Mouse (Mus musculus) liver, embryonic 16.5 days (tissue): Measurements from ENCODE around the gene Atp1a3. TPM values are rescaled to one million over a fixed set of nuclear protein-coding genes. Genes with fewer than 3 reads are reported as not detected.

Source experiments
- ATAC-seq: fragments of 200-750 bp; cut with Nextera tagmentation; 2 replicates; pipeline ENCODE4 v1.8.0; 2017; ENCODE audit warnings: low read depth, mild to moderate bottlenecking, moderate number of reproducible peaks, moderate library complexity
- H3K27ac ChIP-seq: fragments of 300-500 bp; sonication (generic); 2 replicates; pipeline ENCODE4 v1.5.1; 2014; ENCODE audit warnings: mild to moderate bottlenecking, low read length
- H3K27me3 ChIP-seq: fragments of 300-500 bp; sonication (generic); 2 replicates; pipeline ENCODE4 v1.6.1; 2014; ENCODE audit warnings: low read depth, low read length, mixed read lengths; ENCODE audit not compliant: control insufficient read depth, insufficient read depth
- H3K36me3 ChIP-seq: fragments of 300-500 bp; sonication (generic); 2 replicates; pipeline ENCODE4 v1.6.1; 2014; ENCODE audit warnings: mild to moderate bottlenecking; ENCODE audit not compliant: control insufficient read depth, insufficient read depth
- H3K4me1 ChIP-seq: fragments of 300-500 bp; sonication (generic); 2 replicates; pipeline ENCODE4 v1.6.1; 2014; ENCODE audit warnings: low read depth, low read length, mixed read lengths; ENCODE audit not compliant: control insufficient read depth
- H3K4me2 ChIP-seq: fragments of 300-500 bp; sonication (generic); 2 replicates; pipeline ENCODE4 v1.6.1; 2014; ENCODE audit warnings: low read depth, low read length, mixed read lengths
- H3K4me3 ChIP-seq: fragments of 300-500 bp; sonication (generic); 2 replicates; pipeline ENCODE4 v1.5.1; 2014; ENCODE audit warnings: low read depth, mild to moderate bottlenecking, low read length
- H3K9ac ChIP-seq: fragments of 300-500 bp; sonication (generic); 2 replicates; pipeline ENCODE4 v1.6.1; 2014; ENCODE audit warnings: low read depth, low read length
- H3K9me3 ChIP-seq: fragments of 300-500 bp; sonication (generic); replicated peaks from 2 replicates; pipeline ENCODE4 v1.6.1; 2016; ENCODE audit warnings: low read length; ENCODE audit not compliant: control insufficient read depth
- WGBS: fragments of 180-500 bp; shearing (Covaris S2); extraction: QIAGEN DNeasy Blood & Tissue Kit; methylation state at CpG from one replicate; pipeline ENCODE4 v1.1.7; 2014; ENCODE audit not compliant: insufficient replicate concordance; 5-methylcytosine and 5-hydroxymethylcytosine counted together
- polyA plus RNA-seq: library from polyadenylated mRNA; unstranded; fragments of >200 nt; fragmentation: Nextera tagmentation; extraction: Ambion mirVana; gene quantifications from 2 replicates; pipeline ENCODE4 v1.2.1, GENCODE M21; 2015

Gene Atp1a3
- polyA plus RNA-seq, 1 experiment from 2014 or later: 1.1 TPM

GRCm38 (mm10) chr7:24987941-24988340 lies 17.8 kb downstream of the Atp1a3 start:
- WGBS: 48% methylated on average over 14 of the region's 14 CpGs
- H3K36me3 ChIP-seq: no peaks in the 10 kb centered on the region

DNA sequence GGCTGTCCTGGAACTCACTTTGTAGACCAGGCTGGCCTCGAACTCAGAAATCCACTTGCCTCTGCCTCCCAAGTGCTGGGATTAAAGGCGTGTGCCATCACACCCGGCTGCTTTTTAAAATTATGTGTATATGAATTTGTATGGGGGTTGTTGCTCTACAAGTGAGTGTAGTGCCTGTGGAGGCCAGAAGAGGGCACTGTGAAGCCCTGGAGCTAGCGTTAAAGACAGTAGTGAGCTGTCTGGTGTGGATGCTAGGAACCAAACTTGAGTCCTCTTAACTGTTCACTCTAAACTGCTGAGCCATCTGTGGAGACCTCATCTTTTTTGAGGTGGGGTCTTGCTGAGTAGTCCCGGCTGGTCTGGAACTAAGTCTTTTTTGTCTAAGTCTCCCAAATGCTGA lies 20.0 kb downstream of the Atp1a3 start:
- no peak overlapping the region for H3K4me2 ChIP-seq
- no peaks in the 10 kb centered on the region for H3K9me3 ChIP-seq
- ATAC-seq: no peak
- no peak overlapping the region for H3K27ac ChIP-seq
- no peak overlapping the region for H3K9ac ChIP-seq
- H3K4me1 ChIP-seq: no peaks in the 10 kb centered on the region
- no peak overlapping the region for H3K4me3 ChIP-seq
- no peaks in the 10 kb centered on the region for H3K27me3 ChIP-seq
- no peaks in the 10 kb centered on the region for H3K36me3 ChIP-seq
- 48% methylated on average over 5 of the region's 5 CpGs for WGBS

More at GRCm38 (mm10) chr7:24987941-24988340, 17.8 kb downstream of the Atp1a3 start:
- no peak for ATAC-seq
- Histone ChIP-seq H3K27me3 (no peaks in the 10 kb centered on the region), H3K27ac (no peak overlapping the region), H3K4me3 (no peak overlapping the region), H3K9me3 (no peaks in the 10 kb centered on the region), H3K9ac (no peak overlapping the region), H3K4me1 (no peaks in the 10 kb centered on the region), H3K4me2 (no peak overlapping the region)

- Histone ChIP-seq H3K27ac (no peak overlapping the region), H3K9me3 (no peaks in the 10 kb centered on the region), H3K9ac (no peak overlapping the region), H3K4me1 (no peaks in the 10 kb centered on the region), H3K4me2 (no peak overlapping the region), H3K36me3 (no peaks in the 10 kb centered on the region), H3K4me3 (no peak overlapping the region), H3K27me3 (no peaks in the 10 kb centered on the region)
- ATAC-seq: no peak
- 66% methylated on average over 2 of the region's 2 CpGs for WGBS
These were observed 21.5 kb downstream of the Atp1a3 start for GRCm38 (mm10) chr7:24984307-24984706.

GRCm38 (mm10) chr7:24983396-24983795 lies 22.4 kb downstream of the Atp1a3 start:
- Histone ChIP-seq H3K27ac (no peak overlapping the region), H3K36me3 (no peaks in the 10 kb centered on the region), H3K27me3 (no peaks in the 10 kb centered on the region), H3K9me3 (no peaks in the 10 kb centered on the region), H3K4me2 (no peak overlapping the region), H3K4me1 (no peaks in the 10 kb centered on the region), H3K4me3 (no peak overlapping the region), H3K9ac (no peak overlapping the region)
- 64% methylated on average over 5 of the region's 5 CpGs for WGBS
- no peak for ATAC-seq

DNA sequence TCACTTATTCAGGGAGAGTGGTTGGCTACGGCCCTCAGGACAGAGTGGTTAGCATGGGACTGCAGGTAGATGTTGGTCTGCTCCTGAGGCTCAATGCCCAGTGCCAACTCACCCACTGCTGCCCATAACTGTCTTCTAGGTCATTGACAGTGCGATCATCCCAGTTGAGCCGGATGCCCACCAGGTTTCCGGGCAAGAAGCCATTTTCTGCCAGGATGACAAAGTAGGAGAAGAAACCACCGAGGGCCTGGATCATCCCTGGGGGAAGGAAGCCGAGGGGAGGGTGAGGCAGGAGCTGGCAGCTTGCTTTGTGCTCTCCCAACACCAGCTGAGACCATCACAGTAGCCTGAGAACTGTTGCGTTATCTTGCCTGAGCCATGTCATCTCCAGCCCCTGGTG lies 25.3 kb downstream of the Atp1a3 start:
- Histone ChIP-seq H3K4me3 (no peak overlapping the region), H3K27ac (no peak overlapping the region), H3K4me1 (no peaks in the 10 kb centered on the region), H3K9ac (no peak overlapping the region), H3K36me3 (no peaks in the 10 kb centered on the region), H3K9me3 (no peaks in the 10 kb centered on the region), H3K27me3 (no peaks in the 10 kb centered on the region), H3K4me2 (no peak overlapping the region)
- ATAC-seq: no peak
- WGBS: 65% methylated on average over 7 of the region's 7 CpGs

- WGBS: 19% methylated on average over 7 of the region's 7 CpGs
- Histone ChIP-seq H3K36me3 (no peaks in the 10 kb centered on the region), H3K4me3 (no peak overlapping the region), H3K4me2 (no peak overlapping the region), H3K27ac (no peak overlapping the region), H3K9me3 (no peaks in the 10 kb centered on the region), H3K4me1 (peaks cover 3% of the 10 kb centered on the region), H3K9ac (no peak overlapping the region), H3K27me3 (no peaks in the 10 kb centered on the region)
- ATAC-seq: 0 out of 2 replicates have a peak, but pooled peaks have one; percentile 16
These were observed 27.0 kb downstream of the Atp1a3 start for GRCm38 (mm10) chr7:24978781-24979180.

- Histone ChIP-seq H3K4me3 (no peak overlapping the region), H3K4me2 (no peak overlapping the region; the same call in 1 of the 2 replicates), H3K36me3 (no peaks in the 10 kb centered on the region), H3K27ac (no peak overlapping the region), H3K4me1 (peaks cover 13% of the 10 kb centered on the region), H3K27me3 (no peaks in the 10 kb centered on the region), H3K9ac (no peak overlapping the region), H3K9me3 (no peaks in the 10 kb centered on the region)
- WGBS: 17% methylated on average over 9 of the region's 9 CpGs
- ATAC-seq: no peak
These were observed 30.7 kb downstream of the Atp1a3 start for GRCm38 (mm10) chr7:24974893-24975595.

- ATAC-seq: no peak
These were observed 31.9 kb downstream of the Atp1a3 start for GRCm38 (mm10) chr7:24973902-24974301.

GRCm38 (mm10) chr7:24973208-24973607 lies 32.5 kb downstream of the Atp1a3 start:
- H3K4me2 ChIP-seq: no peak overlapping the region
- no peak overlapping the region for H3K4me3 ChIP-seq
- WGBS: 78% methylated on average over 4 of the region's 4 CpGs
- no peak overlapping the region for H3K9ac ChIP-seq
- H3K4me1 ChIP-seq: peaks cover 13% of the 10 kb centered on the region
- no peak for ATAC-seq
- H3K36me3 ChIP-seq: no peaks in the 10 kb centered on the region
- H3K27ac ChIP-seq: no peak overlapping the region
- no peaks in the 10 kb centered on the region for H3K27me3 ChIP-seq
- H3K9me3 ChIP-seq: no peaks in the 10 kb centered on the region

More at GRCm38 (mm10) chr7:24973902-24974301, 31.9 kb downstream of the Atp1a3 start:
- WGBS: 63% methylated on average over 5 of the region's 5 CpGs
- Histone ChIP-seq H3K9me3 (no peaks in the 10 kb centered on the region), H3K4me1 (peaks cover 13% of the 10 kb centered on the region), H3K9ac (no peak overlapping the region), H3K27ac (no peak overlapping the region), H3K36me3 (no peaks in the 10 kb centered on the region), H3K27me3 (no peaks in the 10 kb centered on the region), H3K4me2 (no peak overlapping the region), H3K4me3 (no peak overlapping the region)
